Mouse (Mus musculus) cerebellum, adult 9-11 months (tissue): ENCODE data around the gene Qrsl1.
"Not testable (repeated sequence)": the region's sequence is repeated elsewhere in the genome, so short reads cannot be mapped to it uniquely, and the experiment has no call there.

Experiments used
- DNase-seq: peaks from one replicate; pipeline ENCODE4 v3.0.0; 2022

Qrsl1 gene

GRCm38 (mm10) chr10:43901578-43902194 lies at the start of gene Qrsl1, which contains the start of gene Rtn4ip1:
Gene Qrsl1 (minus strand): TSS chr10:43901745.
Gene Rtn4ip1 (plus strand): TSS chr10:43901807.
- peak; percentile 93 for DNase-seq

- DNase-seq, result no peak
Measured at GRCm38 (mm10) chr10:43945435-43945834, 43.9 kb upstream of the Qrsl1 start.

- DNase-seq, result no peak
Measured at GRCm38 (mm10) chr10:43943736-43944135, 42.2 kb upstream of the Qrsl1 start.

- no peak for DNase-seq
Measured at GRCm38 (mm10) chr10:43939136-43939662, 37.7 kb upstream of the Qrsl1 start.

GRCm38 (mm10) chr10:43928596-43928995 lies 27.1 kb upstream of the Qrsl1 start:
- peak; percentile 27 for DNase-seq

GRCm38 (mm10) chr10:43927736-43928135 lies 26.2 kb upstream of the Qrsl1 start:
- no peak for DNase-seq

- not testable (repeated sequence) for DNase-seq
Measured at GRCm38 (mm10) chr10:43925776-43926175, 24.2 kb upstream of the Qrsl1 start.

GRCm38 (mm10) chr10:43923096-43923495 lies 21.6 kb upstream of the Qrsl1 start:
- DNase-seq, result no peak

GRCm38 (mm10) chr10:43918696-43919608 lies 17.4 kb upstream of the Qrsl1 start:
- DNase-seq, result peak; percentile 22

- DNase-seq, result no peak
Measured at GRCm38 (mm10) chr10:43916737-43917136, 15.2 kb upstream of the Qrsl1 start.

GRCm38 (mm10) chr10:43916181-43916580 lies 14.6 kb upstream of the Qrsl1 start:
- DNase-seq, result no peak

- DNase-seq, result no peak
Measured at GRCm38 (mm10) chr10:43912236-43912635, 10.7 kb upstream of the Qrsl1 start.

GRCm38 (mm10) chr10:43910873-43911142 lies 9.3 kb upstream of the Qrsl1 start:
- DNase-seq, result no peak

- no peak for DNase-seq
Measured at GRCm38 (mm10) chr10:43910032-43910872, 8.7 kb upstream of the Qrsl1 start.

GRCm38 (mm10) chr10:43904569-43904968 lies 3.0 kb upstream of the Qrsl1 start:
- DNase-seq, result no peak

- DNase-seq, result peak; percentile 8
Measured at GRCm38 (mm10) chr10:43900883-43901570, 518 bp downstream of the Qrsl1 start.

- DNase-seq, result no peak
Measured at GRCm38 (mm10) chr10:43898276-43898675, 3.3 kb downstream of the Qrsl1 start.

- DNase-seq, result no peak
Measured at GRCm38 (mm10) chr10:43896065-43896464, 5.5 kb downstream of the Qrsl1 start.

- DNase-seq, result no peak
Measured at GRCm38 (mm10) chr10:43892971-43893370, 8.6 kb downstream of the Qrsl1 start.

- DNase-seq, result no peak
Measured at GRCm38 (mm10) chr10:43888976-43889375, 12.6 kb downstream of the Qrsl1 start.

- DNase-seq, result no peak
Measured at GRCm38 (mm10) chr10:43887676-43888075, 13.9 kb downstream of the Qrsl1 start.

GRCm38 (mm10) chr10:43871458-43871857 lies 30.1 kb downstream of the Qrsl1 start:
- DNase-seq, result no peak

GRCm38 (mm10) chr10:43870752-43871151 lies 30.8 kb downstream of the Qrsl1 start:
- no peak for DNase-seq
